Mouse (Mus musculus) liver, embryonic 14.5 days (tissue): ENCODE results near the gene Mlh3.

Source experiments
- CTCF ChIP-seq: IDR thresholded peaks from 2 replicates; pipeline ENCODE4 v1.5.1; 2016; ENCODE audit warnings: antibody characterized with exemption, low read depth, control low read depth
- EP300 ChIP-seq: IDR thresholded peaks from 2 replicates; pipeline ENCODE4 v1.6.1; 2016; ENCODE audit warnings: antibody characterized with exemption, low read depth

- TF ChIP-seq CTCF (no peak), EP300 (no peak)
Observed at GRCm38 (mm10) chr12:85292288-85292687, 21.9 kb upstream of the Mlh3 start.
